Mouse (Mus musculus): Measurements from ENCODE around the gene Ugt1a6b.
"Not testable (repeated sequence)": the region's sequence is repeated elsewhere in the genome, so short reads cannot be mapped to it uniquely, and the experiment has no call there.

Gene Ugt1a6b

DNA sequence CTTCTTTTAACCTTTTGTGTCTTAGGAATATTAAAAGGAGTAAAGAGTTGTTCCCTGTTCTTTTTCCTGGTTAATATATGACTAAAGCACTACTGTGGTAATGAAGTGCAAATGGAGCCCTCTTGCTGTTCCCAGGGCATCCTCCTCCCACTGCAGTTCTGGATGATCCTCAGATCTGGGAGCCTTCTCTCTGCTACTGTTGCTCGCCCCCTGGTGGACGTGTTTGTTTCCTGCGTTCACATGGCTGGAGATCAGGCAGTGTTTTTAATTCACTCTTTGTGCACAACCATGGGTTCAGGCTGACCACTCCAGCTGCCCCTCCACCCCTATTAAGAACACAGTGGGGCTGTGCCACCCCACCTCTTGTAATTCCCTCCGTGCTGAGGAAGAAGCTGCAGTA, 17.5 kb downstream of the Ugt1a6b start:
- in situ Hi-C loops (cut with MboI, MseI), result not testable (repeated sequence)

GRCm38 (mm10) chr1:88121521-88121920, 18.5 kb downstream of the Ugt1a6b start:
- in situ Hi-C loops (cut with MboI, MseI), result not testable (repeated sequence)

DNA sequence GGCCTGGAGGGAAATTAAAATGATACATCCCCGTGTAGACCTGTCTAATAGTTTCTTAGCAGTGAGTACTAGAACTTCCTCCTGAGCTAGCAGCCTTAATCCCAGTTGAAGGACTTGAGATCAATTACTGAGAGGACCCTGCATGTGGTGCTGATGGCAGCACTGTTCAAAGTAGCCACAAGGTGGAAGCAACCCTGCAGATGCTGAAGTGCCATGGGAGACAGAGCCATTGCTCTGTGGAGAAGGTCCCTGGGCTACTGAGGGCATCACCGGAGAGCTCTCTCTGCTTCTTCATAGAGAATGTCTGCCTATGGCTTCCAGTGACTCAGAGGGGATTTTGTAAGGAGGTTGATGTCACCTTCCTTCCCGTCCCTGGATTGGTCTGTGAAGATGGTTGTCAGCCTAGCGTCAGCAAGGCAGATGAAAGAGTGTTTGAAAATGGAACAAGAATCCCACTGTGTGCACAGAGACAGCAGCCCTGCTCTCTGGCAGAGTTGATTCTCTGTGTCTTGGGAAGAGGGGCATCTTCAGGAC, 22.8 kb downstream of the Ugt1a6b start:
- in situ Hi-C loops (cut with MboI, MseI), result not testable (repeated sequence)

- in situ Hi-C loops (cut with MboI, MseI), result not testable (repeated sequence)
These were observed 26.0 kb downstream of the Ugt1a6b start for GRCm38 (mm10) chr1:88129091-88129490.

DNA sequence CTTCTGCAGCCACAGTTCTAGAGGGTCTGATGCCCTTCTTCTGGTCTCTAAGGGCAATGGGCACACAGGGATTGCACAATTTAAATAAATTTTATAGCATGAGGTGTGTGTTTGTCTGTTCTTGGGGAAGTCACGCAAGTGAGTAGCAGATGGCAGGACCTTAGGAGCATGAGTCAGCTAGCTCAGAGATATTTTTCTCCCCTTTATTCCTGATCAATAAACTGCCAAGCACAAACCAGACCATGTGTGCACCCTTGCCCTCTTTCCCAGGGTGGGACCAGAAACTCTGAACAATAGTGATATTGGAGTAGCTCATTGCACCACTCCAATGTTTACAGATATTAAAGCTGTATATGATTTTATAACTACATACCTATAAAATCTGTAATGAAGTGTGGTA, 27.2 kb downstream of the Ugt1a6b start:
- in situ Hi-C loops (cut with MboI, MseI), result not testable (repeated sequence)

DNA sequence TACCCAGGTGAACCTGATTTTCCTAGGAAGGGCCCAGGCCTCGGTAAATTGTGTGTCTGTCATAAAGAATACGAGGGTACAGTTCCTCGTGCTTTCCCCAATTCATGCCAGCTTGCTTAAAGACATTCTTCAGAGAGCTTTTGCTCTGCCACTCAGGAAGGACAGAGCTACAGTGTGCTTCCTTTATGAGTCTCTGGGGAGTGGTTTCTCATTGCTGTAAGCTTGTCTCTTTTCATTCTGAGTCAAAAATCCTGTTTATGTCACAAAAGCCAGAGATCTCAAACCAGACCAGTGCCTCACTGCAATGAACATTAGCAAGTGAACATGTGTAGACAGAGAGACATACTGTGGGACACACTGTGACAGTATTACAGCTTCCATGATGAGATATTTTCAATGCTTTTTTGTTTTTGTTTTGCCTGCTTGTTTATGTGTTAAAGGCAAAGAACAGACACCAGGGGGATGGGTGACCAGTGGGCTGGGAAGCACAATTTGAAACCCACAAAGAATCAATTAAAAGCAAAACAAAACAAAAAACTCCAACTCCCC, 30.9 kb downstream of the Ugt1a6b start:
- in situ Hi-C loops (cut with MboI, MseI), result no loop called here

DNA sequence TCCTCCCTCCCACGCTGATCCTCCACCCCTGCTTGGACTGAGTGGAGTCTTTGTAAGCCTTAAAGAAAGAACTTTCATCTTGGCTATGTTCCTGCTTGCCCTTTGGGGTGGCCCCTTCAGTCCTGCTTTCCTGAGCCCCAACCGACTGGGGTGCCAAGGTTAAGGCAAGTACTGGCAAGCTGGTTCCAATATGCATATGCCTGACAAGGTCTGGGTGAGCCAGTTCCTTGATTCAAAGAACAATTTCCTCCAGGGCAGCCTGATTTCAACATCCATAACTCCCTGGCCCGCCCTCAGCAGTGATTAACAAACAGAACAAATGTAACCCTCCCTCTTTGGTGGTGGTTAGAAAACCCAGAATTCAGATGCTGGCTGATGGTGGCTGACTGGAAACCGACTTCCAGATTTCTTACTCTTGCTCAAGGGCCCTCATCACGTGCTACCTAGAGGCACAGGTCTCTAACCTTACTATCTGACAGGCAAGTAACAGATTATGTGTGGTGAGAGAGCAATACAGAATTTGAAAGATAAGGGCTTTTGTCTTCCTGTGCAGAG, 31.5 kb downstream of the Ugt1a6b start, which contains the start of gene Ugt1a6a:
Gene Ugt1a6a (plus strand): TSS at position 353 of the 555 bp plus-strand sequence.
- in situ Hi-C loops (cut with MboI, MseI), result loop anchor here (5.0 kb wide), 1 partner anchor 32 kb away; the partner anchor contains the start of gene Ugt1a6b

- in situ Hi-C loops (cut with MboI, MseI), result loop anchor here (5.0 kb wide), 1 partner anchor 33 kb away; the partner anchor contains the start of gene Ugt1a6b
These were observed 32.3 kb downstream of the Ugt1a6b start for GRCm38 (mm10) chr1:88135229-88135904.

GRCm38 (mm10) chr1:88136646-88137045, 33.6 kb downstream of the Ugt1a6b start:
- in situ Hi-C loops (cut with MboI, MseI), result loop anchor here (5.0 kb wide), 1 partner anchor 34 kb away; the partner anchor contains the start of gene Ugt1a6b

DNA sequence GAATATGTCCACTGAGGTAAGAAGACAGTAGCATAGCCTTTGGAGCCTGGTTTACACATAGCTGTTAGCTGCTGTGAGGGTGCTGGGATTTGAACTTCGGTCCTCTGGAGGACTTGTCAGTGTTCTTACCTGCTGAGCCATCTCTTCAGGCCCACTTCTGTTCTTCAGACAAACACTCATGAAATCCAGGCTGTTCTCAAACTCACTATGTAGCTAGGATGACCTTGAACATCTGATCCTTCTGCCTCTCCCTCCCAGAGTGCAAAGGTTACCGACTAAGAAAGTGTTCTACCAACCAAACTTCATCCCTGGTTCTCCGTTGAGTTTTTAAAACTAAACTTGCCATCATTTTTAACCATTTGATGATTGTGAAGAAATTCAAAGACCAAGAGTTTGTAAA, 34.2 kb downstream of the Ugt1a6b start:
- in situ Hi-C loops (cut with MboI, MseI), result loop anchor here (5.0 kb wide), 1 partner anchor 35 kb away; the partner anchor contains the start of gene Ugt1a6b

DNA sequence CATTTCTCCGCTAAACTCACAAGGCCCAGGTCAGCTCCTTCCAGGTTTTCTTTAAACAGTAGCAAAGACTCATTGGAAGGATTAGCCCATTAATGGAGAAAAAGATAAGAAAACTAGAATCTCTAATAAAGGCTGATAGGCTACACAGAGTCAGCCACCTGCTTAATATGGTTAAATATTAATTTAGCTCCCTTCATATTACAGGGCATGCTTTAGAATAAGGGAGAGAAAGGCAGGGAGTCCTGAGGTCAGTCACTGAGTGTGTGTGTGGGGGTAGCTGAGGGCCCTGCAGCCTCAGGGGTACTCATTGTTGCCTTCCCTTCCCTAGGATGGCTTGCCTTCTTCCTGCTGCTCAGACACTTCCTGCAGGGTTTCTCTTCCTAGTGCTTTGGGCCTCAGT, 35.1 kb downstream of the Ugt1a6b start:
- in situ Hi-C loops (cut with MboI, MseI), result loop anchor here (5.0 kb wide), 1 partner anchor 36 kb away; the partner anchor contains the start of gene Ugt1a6b

- in situ Hi-C loops (cut with MboI, MseI), result loop anchor here (10.0 kb wide), 1 partner anchor 144 kb away; no protein-coding TSS in a partner anchor
These were observed 37.4 kb downstream of the Ugt1a6b start for GRCm38 (mm10) chr1:88140492-88140891.

- in situ Hi-C loops (cut with MboI, MseI), result loop anchor here (10.0 kb wide), 1 partner anchor 141 kb away; no protein-coding TSS in a partner anchor
These were observed 41.1 kb downstream of the Ugt1a6b start for GRCm38 (mm10) chr1:88143966-88144675.

DNA sequence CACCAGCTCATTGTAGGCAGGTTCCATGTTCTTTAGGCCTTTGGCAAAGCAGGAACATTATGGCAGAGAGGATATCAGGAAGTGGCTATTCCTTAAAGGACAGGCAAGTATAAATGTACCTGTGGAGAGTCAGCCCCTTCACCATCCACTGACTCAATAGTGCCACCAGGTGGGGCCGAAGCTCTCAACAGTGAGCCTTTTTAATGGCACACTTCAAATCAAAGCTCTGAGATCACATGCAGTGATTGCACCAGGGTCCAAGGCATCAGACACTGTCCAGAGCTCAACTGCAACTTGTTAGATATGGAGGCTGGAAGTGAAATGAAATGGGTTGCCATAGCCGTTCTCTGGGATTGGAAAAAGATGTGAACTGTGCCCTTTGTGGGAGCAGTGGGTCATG, 42.2 kb downstream of the Ugt1a6b start:
- in situ Hi-C loops (cut with MboI, MseI), result loop anchor here (10.0 kb wide), 1 partner anchor 140 kb away; no protein-coding TSS in a partner anchor

DNA sequence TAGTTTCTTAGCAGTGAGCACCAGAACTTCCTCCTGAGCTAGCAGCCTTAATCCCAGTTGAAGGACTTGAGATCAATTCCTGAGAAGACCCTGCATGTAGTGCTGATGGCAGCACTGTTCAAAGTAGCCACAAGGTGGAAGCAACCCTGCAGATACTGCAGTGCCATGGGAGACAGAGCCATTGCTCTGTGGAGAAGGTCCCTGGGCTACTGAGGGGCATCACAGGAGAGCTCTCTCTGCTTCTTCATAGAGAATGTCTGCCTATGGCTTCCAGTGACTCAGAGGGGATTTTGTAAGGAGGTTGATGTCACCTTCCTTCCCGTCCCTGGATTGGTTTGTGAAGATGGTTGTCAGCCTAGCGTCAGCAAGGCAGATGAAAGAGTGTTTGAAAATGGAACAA, 47.1 kb downstream of the Ugt1a6b start:
- in situ Hi-C loops (cut with MboI, MseI), result not testable (repeated sequence)

GRCm38 (mm10) chr1:88158430-88158829, 55.4 kb downstream of the Ugt1a6b start:
- in situ Hi-C loops (cut with MboI, MseI), result no loop called here

DNA sequence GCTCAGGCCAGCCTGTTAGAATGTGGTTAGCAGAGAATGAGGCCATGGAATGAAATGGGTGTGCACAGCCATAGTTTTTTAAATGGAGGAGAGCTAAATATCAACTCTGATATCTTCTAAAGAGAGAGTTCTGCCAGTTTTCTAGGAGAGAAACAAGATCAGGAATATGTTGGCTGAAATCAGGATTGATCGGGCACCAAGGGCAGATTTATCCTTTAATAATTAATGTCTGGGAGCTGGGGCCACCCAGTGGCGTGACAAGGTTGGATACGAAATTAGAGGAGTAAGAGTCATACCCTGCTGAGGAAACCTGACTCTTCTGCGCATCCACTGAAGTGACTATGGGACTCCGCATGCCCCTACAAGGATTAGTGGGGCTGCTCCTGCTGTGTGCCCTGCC, 62.7 kb downstream of the Ugt1a6b start, which contains the start of gene Ugt1a5:
Gene Ugt1a5 (plus strand): TSS at position 302 of the 400 bp plus-strand sequence.
- in situ Hi-C loops (cut with MboI, MseI), result no loop called here

DNA sequence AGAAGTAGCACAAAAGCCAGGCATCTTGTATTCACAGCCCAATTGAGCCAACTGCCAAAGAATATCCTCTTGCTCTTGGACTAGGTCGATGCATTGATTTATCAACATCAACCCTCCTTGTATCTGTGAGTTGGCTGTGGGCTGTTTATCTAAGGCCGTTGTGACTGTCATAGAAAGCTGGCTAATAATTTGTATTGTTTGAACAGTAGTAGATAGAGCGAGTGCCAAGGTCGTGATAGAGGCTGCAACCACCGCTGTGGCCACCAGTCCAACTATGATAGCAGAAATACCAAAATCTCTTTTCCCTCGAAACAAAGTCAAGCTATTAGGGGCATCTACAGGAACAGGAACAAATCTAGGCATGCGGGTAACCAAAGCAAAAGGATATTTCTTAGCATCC, 69.1 kb downstream of the Ugt1a6b start:
- in situ Hi-C loops (cut with MboI, MseI), result not testable (repeated sequence)

DNA sequence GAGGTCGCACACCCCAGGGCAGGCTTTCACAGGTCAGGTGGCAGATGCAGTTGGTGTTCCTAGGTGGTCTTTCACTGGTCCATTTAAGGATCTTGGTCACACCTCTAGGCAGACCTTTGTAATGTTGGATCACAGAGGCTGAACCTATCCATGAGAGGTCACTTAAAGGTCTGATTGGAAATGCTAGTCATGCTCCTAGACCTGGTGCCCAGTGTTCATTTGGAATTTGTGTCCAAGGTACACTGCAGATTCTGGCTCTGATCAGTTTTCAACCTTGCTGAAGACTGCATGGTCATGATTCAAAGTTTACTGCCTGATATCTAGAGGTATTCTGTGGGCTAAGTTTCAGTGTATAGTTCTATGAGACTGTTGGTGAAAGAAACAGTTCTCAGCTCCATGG, 76.6 kb downstream of the Ugt1a6b start:
- in situ Hi-C loops (cut with MboI, MseI), result loop anchor here (10.0 to 25.0 kb wide), 2 partner anchors 1435 to 2008 kb away; no protein-coding TSS in a partner anchor

DNA sequence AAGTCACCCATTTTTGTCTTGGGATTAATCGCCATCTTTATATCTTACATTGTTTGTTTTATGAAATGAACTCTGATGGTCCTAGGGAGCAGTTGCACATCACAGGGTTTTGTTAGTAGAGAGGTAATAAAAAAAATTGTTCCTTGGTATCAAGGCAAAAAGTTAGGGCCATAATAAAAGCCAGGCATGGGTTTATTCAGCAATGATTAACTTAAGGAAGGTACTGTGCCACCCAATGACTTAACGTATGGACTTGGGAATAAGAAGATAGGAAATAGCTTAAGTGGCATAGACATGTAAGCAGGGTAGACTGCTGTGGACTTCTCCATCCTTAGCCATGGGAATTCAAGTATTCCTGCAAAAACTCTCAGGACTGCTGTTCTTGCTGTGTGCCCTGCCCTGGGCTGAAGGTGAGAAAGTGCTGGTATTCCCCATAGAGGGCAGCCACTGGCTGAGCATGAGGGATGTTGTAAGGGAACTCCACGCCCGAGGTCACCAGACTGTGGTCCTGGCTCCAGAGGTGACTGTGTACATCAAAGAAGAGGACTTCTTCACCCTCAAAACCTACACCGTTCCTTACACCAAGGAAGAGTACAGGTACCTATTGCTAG, 83.4 kb downstream of the Ugt1a6b start:
- in situ Hi-C loops (cut with MboI, MseI), result loop anchor here (10.0 to 25.0 kb wide), 2 partner anchors 1428 to 2001 kb away; no protein-coding TSS in a partner anchor

DNA sequence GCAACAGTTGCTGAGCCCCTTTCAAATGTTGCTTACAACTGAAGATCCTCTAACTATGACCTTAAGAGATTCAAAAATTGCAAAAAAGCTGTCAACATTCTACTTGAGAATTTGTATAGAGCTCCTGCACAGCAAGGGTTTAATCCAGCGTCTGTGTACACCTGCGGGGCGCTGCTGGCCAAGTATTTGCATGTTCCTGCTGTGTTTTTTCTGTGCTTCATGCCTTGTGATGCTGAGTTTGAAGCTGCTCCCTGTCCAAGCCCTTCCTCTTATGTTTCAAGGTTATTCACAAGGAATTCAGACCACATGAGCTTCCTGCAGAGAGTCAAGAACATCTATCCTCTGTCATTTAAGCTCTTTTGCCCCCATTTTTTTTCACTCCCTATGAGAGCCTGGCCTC, 89.1 kb downstream of the Ugt1a6b start:
- in situ Hi-C loops (cut with MboI, MseI), result loop anchor here (5.0 to 25.0 kb wide), 2 partner anchors 460 to 1995 kb away; no protein-coding TSS in a partner anchor

All from T-helper 1 cell (primary cell).